Comparison of ENCODE assay signal across 11 mouse cellular contexts in genomic region chr4:85096033-85096432, GRCm38 (mm10).
"Had no signal": no experiment of that assay in that cellular context is flagged by ENCODE, and none has a peak within 500 bp of the region (broad histone marks: within the 10 kb centered on the region; RNA-seq: fewer than 3 reads in every experiment).

No protein-coding gene starts in this region.

- H3K4me1 ChIP-seq: liver, embryonic 15.5 days; lung, embryonic 15.5 days; midbrain, embryonic 13.5 days; midbrain, embryonic 15.5 days; stomach, embryonic 15.5 days had no signal

- H3K4me2 ChIP-seq: liver, embryonic 15.5 days; lung, embryonic 15.5 days; midbrain, embryonic 11.5 days; midbrain, embryonic 13.5 days; midbrain, embryonic 15.5 days; stomach, embryonic 15.5 days had no signal

- H3K9ac ChIP-seq: liver, embryonic 15.5 days; liver, postnatal 0 days; lung, embryonic 15.5 days; midbrain, embryonic 13.5 days; midbrain, embryonic 15.5 days; stomach, embryonic 15.5 days had no signal

- H3K9me3 ChIP-seq: liver, embryonic 15.5 days; lung, embryonic 15.5 days; megakaryocyte, embryonic 14.5 days; midbrain, embryonic 13.5 days; midbrain, embryonic 15.5 days; stomach, embryonic 15.5 days had no signal

- H3K27me3 ChIP-seq: liver, embryonic 15.5 days; lung, embryonic 15.5 days; megakaryocyte, embryonic 14.5 days; midbrain, embryonic 13.5 days; midbrain, embryonic 15.5 days; stomach, embryonic 15.5 days had no signal

- H3K4me3 ChIP-seq: liver, embryonic 15.5 days; lung, embryonic 15.5 days; megakaryocyte, embryonic 14.5 days; midbrain, embryonic 13.5 days; midbrain, embryonic 15.5 days; stomach, embryonic 15.5 days had no signal

- ATAC-seq: liver, postnatal 0 days; lung, postnatal 0 days had no signal

- H3K27ac ChIP-seq: liver, embryonic 15.5 days; lung, embryonic 15.5 days; macrophage; midbrain, embryonic 13.5 days; midbrain, embryonic 15.5 days; stomach, embryonic 15.5 days; stomach, postnatal 0 days had no signal

- H3K36me3 ChIP-seq: liver, embryonic 15.5 days; midbrain, embryonic 13.5 days; midbrain, embryonic 15.5 days; stomach, embryonic 15.5 days had no signal
